Mouse (Mus musculus) kidney, adult 2 months (tissue): ENCODE data around the gene Dnajc9.

Source experiments
- CTCF ChIP-seq: fragments of 200-500 bp; conservative IDR thresholded peaks from 2 replicates; pipeline ENCODE4 v1.5.1; 2011; ENCODE audit warnings: low read depth, mild to moderate bottlenecking, control low read depth, low read length, moderate library complexity, mixed read lengths; ENCODE audit not compliant: insufficient read depth, insufficient read length
- POLR2A ChIP-seq: fragments of 200-500 bp; IDR thresholded peaks from one replicate; pipeline ENCODE4 v1.6.1; 2011; ENCODE audit warnings: low read depth, low read length, control low read depth

GRCm38 (mm10) chr14:20340149-20340548 is 48.6 kb downstream of the Dnajc9 start:
- no peak for TF ChIP-seq POLR2A
- peak; percentile 32; the same call in 1 of the 2 replicates for TF ChIP-seq CTCF
